Mouse (Mus musculus): ENCODE measurements at regions not wholly inside any gene's neighbourhood (a gene's known extent, or its start where the extent isn't known, plus 50 kb on each side); places are given as distances from the start of the nearest gene placed in this dataset.

DNA sequence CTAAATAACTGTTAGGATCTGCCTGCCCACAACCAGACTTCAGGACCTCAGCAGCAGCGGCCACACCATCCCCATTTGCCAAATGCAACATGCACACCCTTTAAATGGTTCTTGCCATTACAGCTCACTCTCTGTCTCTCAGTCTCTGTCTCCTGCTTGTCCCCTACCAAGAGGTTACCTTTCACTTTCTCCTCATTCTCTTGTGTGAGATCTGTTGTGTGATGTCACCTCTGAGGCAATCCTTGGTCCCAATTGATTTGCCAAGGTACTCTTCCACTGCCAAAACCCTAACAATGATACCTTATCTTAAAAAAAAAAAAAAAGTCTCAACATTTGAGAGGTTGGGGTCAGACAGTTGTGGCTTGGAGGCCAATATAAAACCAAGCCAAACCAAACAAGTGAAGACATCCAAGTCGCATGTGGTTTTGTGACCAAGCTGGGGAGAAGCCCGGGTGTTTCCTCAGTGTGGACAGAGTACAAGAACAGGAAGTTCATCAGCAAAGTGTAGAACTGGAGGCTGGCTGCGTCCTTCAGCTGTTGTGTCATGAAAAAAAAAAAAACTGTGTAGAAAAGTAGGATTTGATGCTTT, 464.2 kb downstream of the Slc4a3 start:
- DNase-seq (ENCODE audit: low spot score): no peak
- 0 out of 2 replicates have a peak, but pooled peaks have one; percentile 16 for TF ChIP-seq EP300 (IDR thresholded peaks at IDR 0.05; ENCODE audit: low read depth)
- no peak for TF ChIP-seq CTCF (IDR thresholded peaks at IDR 0.05; ENCODE audit: low read depth)
- Histone ChIP-seq H3K4me1 (ENCODE audit: control insufficient read depth, insufficient read depth) (peaks cover 4% of the 10 kb centered on the region; the same call in 1 of the 2 replicates), H3K27ac (ENCODE audit: low read depth) (peak overlapping the region; percentile 63), H3K4me3 (ENCODE audit: low read depth, low read length) (no peak overlapping the region), H3K36me3 (replicated peaks; ENCODE audit: control insufficient read depth, insufficient read depth, low read length) (no peaks in the 10 kb centered on the region), H3K9ac (replicated peaks; ENCODE audit: low read depth, low read length) (no peak overlapping the region), H3K27me3 (ENCODE audit: control insufficient read depth, insufficient read depth, low read length) (no peaks in the 10 kb centered on the region), H3K4me2 (ENCODE audit: low read depth, low read length) (no peak overlapping the region), H3K9me3 (replicated peaks; ENCODE audit: control insufficient read depth, low read length) (no peaks in the 10 kb centered on the region)
- 51% methylated on average over 4 of the region's 4 CpGs for WGBS
- no peak; the same call in 1 of the 2 replicates for ATAC-seq (ENCODE audit: insufficient read depth, low read depth)

GRCm38 (mm10) chr1:76018588-76018987, 472.5 kb downstream of the Slc4a3 start:
- no peak for TF ChIP-seq EP300 (IDR thresholded peaks at IDR 0.05; ENCODE audit: low read depth)
- no peak for TF ChIP-seq CTCF (IDR thresholded peaks at IDR 0.05; ENCODE audit: low read depth)
- Histone ChIP-seq H3K4me3 (ENCODE audit: low read depth, low read length) (no peak overlapping the region), H3K9me3 (replicated peaks; ENCODE audit: control insufficient read depth, low read length) (no peaks in the 10 kb centered on the region), H3K4me2 (ENCODE audit: low read depth, low read length) (no peak overlapping the region), H3K36me3 (replicated peaks; ENCODE audit: control insufficient read depth, insufficient read depth, low read length) (no peaks in the 10 kb centered on the region), H3K9ac (replicated peaks; ENCODE audit: low read depth, low read length) (no peak overlapping the region), H3K4me1 (ENCODE audit: control insufficient read depth, insufficient read depth) (peaks cover 9% of the 10 kb centered on the region), H3K27me3 (ENCODE audit: control insufficient read depth, insufficient read depth, low read length) (no peaks in the 10 kb centered on the region), H3K27ac (ENCODE audit: low read depth) (no peak overlapping the region)
- no peak for ATAC-seq (ENCODE audit: insufficient read depth, low read depth)
- DNase-seq (ENCODE audit: low spot score): no peak
- 79% methylated on average over 6 of the region's 6 CpGs for WGBS

GRCm38 (mm10) chr1:76019071-76019470, 473.0 kb downstream of the Slc4a3 start:
- H3K4me1 ChIP-seq (ENCODE audit: control insufficient read depth, insufficient read depth): peaks cover 9% of the 10 kb centered on the region
- no peak overlapping the region for H3K9ac ChIP-seq (replicated peaks; ENCODE audit: low read depth, low read length)
- no peaks in the 10 kb centered on the region for H3K9me3 ChIP-seq (replicated peaks; ENCODE audit: control insufficient read depth, low read length)
- no peaks in the 10 kb centered on the region for H3K27me3 ChIP-seq (ENCODE audit: control insufficient read depth, insufficient read depth, low read length)
- no peaks in the 10 kb centered on the region for H3K36me3 ChIP-seq (replicated peaks; ENCODE audit: control insufficient read depth, insufficient read depth, low read length)
- DNase-seq (ENCODE audit: low spot score): no peak
- no peak overlapping the region for H3K4me3 ChIP-seq (ENCODE audit: low read depth, low read length)
- WGBS: 77% methylated on average over 11 of the region's 11 CpGs
- no peak for TF ChIP-seq EP300 (IDR thresholded peaks at IDR 0.05; ENCODE audit: low read depth)
- no peak for TF ChIP-seq CTCF (IDR thresholded peaks at IDR 0.05; ENCODE audit: low read depth)
- H3K27ac ChIP-seq (ENCODE audit: low read depth): no peak overlapping the region
- H3K4me2 ChIP-seq (ENCODE audit: low read depth, low read length): no peak overlapping the region
- ATAC-seq (ENCODE audit: insufficient read depth, low read depth): no peak

- Histone ChIP-seq H3K27ac (ENCODE audit: low read depth) (no peak overlapping the region), H3K4me1 (ENCODE audit: control insufficient read depth, insufficient read depth) (peaks cover 9% of the 10 kb centered on the region), H3K4me2 (ENCODE audit: low read depth, low read length) (no peak overlapping the region), H3K36me3 (replicated peaks; ENCODE audit: control insufficient read depth, insufficient read depth, low read length) (no peaks in the 10 kb centered on the region), H3K4me3 (ENCODE audit: low read depth, low read length) (no peak overlapping the region), H3K9ac (replicated peaks; ENCODE audit: low read depth, low read length) (no peak overlapping the region), H3K9me3 (replicated peaks; ENCODE audit: control insufficient read depth, low read length) (no peaks in the 10 kb centered on the region), H3K27me3 (ENCODE audit: control insufficient read depth, insufficient read depth, low read length) (no peaks in the 10 kb centered on the region)
- ATAC-seq (ENCODE audit: insufficient read depth, low read depth) (no peak), DNase-seq (ENCODE audit: low spot score) (no peak)
- TF ChIP-seq EP300 (IDR thresholded peaks at IDR 0.05; ENCODE audit: low read depth) (no peak), CTCF (IDR thresholded peaks at IDR 0.05; ENCODE audit: low read depth) (no peak; the same call in 1 of the 2 replicates)
- 74% methylated on average over 3 of the region's 3 CpGs for WGBS
Observed at GRCm38 (mm10) chr1:76024650-76025049, 478.6 kb downstream of the Slc4a3 start.

DNA sequence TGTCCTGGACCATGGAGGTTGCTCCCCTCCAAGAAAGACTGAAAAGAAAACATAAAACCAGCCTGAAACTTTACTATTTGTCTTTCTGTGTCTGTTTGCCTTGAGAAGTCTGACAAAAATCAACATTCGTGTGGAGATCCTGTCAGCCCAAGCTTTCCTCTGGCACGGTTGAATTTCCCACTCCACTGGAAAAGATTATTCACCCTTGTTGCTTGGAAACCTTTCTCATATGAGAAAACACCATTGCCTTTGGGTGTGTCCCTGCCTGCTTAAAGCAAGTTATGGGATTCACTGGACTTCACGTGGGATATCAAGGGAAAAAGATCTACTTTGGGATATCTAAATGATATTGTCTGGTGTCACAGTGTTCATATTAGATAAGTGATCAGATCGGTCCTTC, 479.3 kb downstream of the Slc4a3 start:
- DNase-seq (ENCODE audit: low spot score): peak; percentile 19
- no peak overlapping the region for H3K4me3 ChIP-seq (ENCODE audit: low read depth, low read length)

DNA sequence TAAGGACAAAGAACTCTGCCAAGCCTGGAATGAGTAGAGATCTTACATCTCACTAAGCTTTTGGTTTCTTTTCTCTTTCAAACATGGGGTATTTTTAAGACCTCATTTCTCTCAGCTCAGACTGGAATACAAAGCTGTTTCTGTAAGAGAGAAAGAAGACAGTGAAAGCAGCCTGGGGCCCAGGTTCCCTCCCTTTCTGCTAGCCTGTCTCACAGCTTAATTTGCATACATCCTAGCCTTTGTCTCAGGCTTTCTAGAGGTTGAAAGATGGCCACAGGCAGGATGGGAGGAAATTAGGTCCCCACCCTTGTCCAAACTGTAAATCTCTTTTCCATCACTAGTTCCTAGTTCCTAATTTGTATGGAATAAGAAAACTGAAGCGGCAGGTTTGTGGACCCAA, 483.0 kb downstream of the Slc4a3 start:
- DNase-seq (ENCODE audit: low spot score): no peak
- H3K4me3 ChIP-seq (ENCODE audit: low read depth, low read length): no peak overlapping the region
- ATAC-seq (ENCODE audit: insufficient read depth, low read depth): no peak
- no peaks in the 10 kb centered on the region for H3K9me3 ChIP-seq (replicated peaks; ENCODE audit: control insufficient read depth, low read length)
- H3K9ac ChIP-seq (replicated peaks; ENCODE audit: low read depth, low read length): no peak overlapping the region
- 86% methylated on average over 1 of the region's 1 CpGs for WGBS
- no peak overlapping the region for H3K4me2 ChIP-seq (ENCODE audit: low read depth, low read length)
- H3K27ac ChIP-seq (ENCODE audit: low read depth): no peak overlapping the region
- TF ChIP-seq CTCF (IDR thresholded peaks at IDR 0.05; ENCODE audit: low read depth): no peak
- TF ChIP-seq EP300 (IDR thresholded peaks at IDR 0.05; ENCODE audit: low read depth): no peak
- H3K36me3 ChIP-seq (replicated peaks; ENCODE audit: control insufficient read depth, insufficient read depth, low read length): no peaks in the 10 kb centered on the region
- peaks cover 4% of the 10 kb centered on the region; the same call in 1 of the 2 replicates for H3K4me1 ChIP-seq (ENCODE audit: control insufficient read depth, insufficient read depth)
- no peaks in the 10 kb centered on the region for H3K27me3 ChIP-seq (ENCODE audit: control insufficient read depth, insufficient read depth, low read length)

More for the DNA sequence above, 479.3 kb downstream of the Slc4a3 start:
- H3K9me3 ChIP-seq (replicated peaks; ENCODE audit: control insufficient read depth, low read length): no peaks in the 10 kb centered on the region
- TF ChIP-seq EP300 (IDR thresholded peaks at IDR 0.05; ENCODE audit: low read depth): no peak
- no peak for TF ChIP-seq CTCF (IDR thresholded peaks at IDR 0.05; ENCODE audit: low read depth)
- H3K36me3 ChIP-seq (replicated peaks; ENCODE audit: control insufficient read depth, insufficient read depth, low read length): no peaks in the 10 kb centered on the region
- H3K4me2 ChIP-seq (ENCODE audit: low read depth, low read length): no peak overlapping the region
- no peak overlapping the region for H3K27ac ChIP-seq (ENCODE audit: low read depth)
- WGBS: 65% methylated on average over 4 of the region's 4 CpGs
- no peak for ATAC-seq (ENCODE audit: insufficient read depth, low read depth)
- no peak overlapping the region for H3K9ac ChIP-seq (replicated peaks; ENCODE audit: low read depth, low read length)
- no peaks in the 10 kb centered on the region for H3K27me3 ChIP-seq (ENCODE audit: control insufficient read depth, insufficient read depth, low read length)
- peaks cover 9% of the 10 kb centered on the region for H3K4me1 ChIP-seq (ENCODE audit: control insufficient read depth, insufficient read depth)

All from heart, postnatal 0 days (tissue).